Mouse (Mus musculus) heart, embryonic 16.5 days (tissue): ENCODE data around the gene Atg7. TPM values are rescaled to one million over a fixed set of nuclear protein-coding genes. Genes with fewer than 3 reads are reported as not detected.

ENCODE experiments used
- ATAC-seq: fragments of 200-750 bp; cut with Nextera tagmentation; replicated peaks from 2 replicates; pipeline ENCODE4 v1.8.0; 2017; ENCODE audit warnings: moderate number of reproducible peaks; ENCODE audit not compliant: insufficient read depth, low FRiP score; ENCODE audit errors: extremely low read depth
- H3K27ac ChIP-seq: fragments of 300-500 bp; sonication (generic); 2 replicates; pipeline ENCODE4 v1.5.1; 2014; ENCODE audit warnings: mild to moderate bottlenecking, low read length, control low read depth, moderate library complexity
- H3K27me3 ChIP-seq: fragments of 300-500 bp; sonication (generic); 2 replicates; pipeline ENCODE4 v1.6.1; 2014; ENCODE audit warnings: low read length, mixed read lengths; ENCODE audit not compliant: control insufficient read depth, insufficient read depth
- H3K36me3 ChIP-seq: fragments of 300-500 bp; sonication (generic); 2 replicates; pipeline ENCODE4 v1.6.1; 2014; ENCODE audit not compliant: control insufficient read depth, insufficient read depth
- H3K4me1 ChIP-seq: fragments of 300-500 bp; sonication (generic); 2 replicates; pipeline ENCODE4 v1.6.1; 2014; ENCODE audit warnings: low read length, mixed read lengths; ENCODE audit not compliant: control insufficient read depth, insufficient read depth
- H3K4me2 ChIP-seq: fragments of 300-500 bp; sonication (generic); 2 replicates; pipeline ENCODE4 v1.6.1; 2014; ENCODE audit warnings: low read depth, mild to moderate bottlenecking, control low read depth, low read length
- H3K4me3 ChIP-seq: fragments of 300-500 bp; sonication (generic); 2 replicates; pipeline ENCODE4 v1.5.1; 2014; ENCODE audit warnings: mild to moderate bottlenecking, control low read depth, low read length
- H3K9ac ChIP-seq: fragments of 300-500 bp; sonication (generic); 2 replicates; pipeline ENCODE4 v1.6.1; 2014; ENCODE audit warnings: low read length, control low read depth
- H3K9me3 ChIP-seq: fragments of 300-500 bp; sonication (generic); replicated peaks from 2 replicates; pipeline ENCODE4 v1.6.1; 2016; ENCODE audit warnings: low read length; ENCODE audit not compliant: control insufficient read depth
- WGBS: fragments of 180-500 bp; shearing (Covaris S2); extraction: QIAGEN DNeasy Blood & Tissue Kit; methylation state at CpG from one replicate; pipeline ENCODE4 v1.1.7; 2014; 5-methylcytosine and 5-hydroxymethylcytosine counted together
- polyA plus RNA-seq: library from polyadenylated mRNA; unstranded; fragments of >200 nt; fragmentation: Nextera tagmentation; extraction: Ambion mirVana; gene quantifications from 2 replicates; pipeline ENCODE4 v1.2.1, GENCODE M21; 2015

Atg7 gene
- polyA plus RNA-seq, 1 experiment from 2014 or later: 17.1 TPM

GRCm38 (mm10) chr6:114656826-114657600, 14.1 kb downstream of the Atg7 start:
- Histone ChIP-seq H3K9ac (no peak overlapping the region), H3K36me3 (no peaks in the 10 kb centered on the region), H3K4me2 (no peak overlapping the region), H3K9me3 (no peaks in the 10 kb centered on the region), H3K4me1 (no peaks in the 10 kb centered on the region; the same call in 1 of the 2 replicates), H3K27ac (no peak overlapping the region), H3K4me3 (no peak overlapping the region), H3K27me3 (no peaks in the 10 kb centered on the region)
- 80% methylated on average over 7 of the region's 7 CpGs for WGBS
- no peak for ATAC-seq

- H3K27me3 ChIP-seq: no peaks in the 10 kb centered on the region
- no peak overlapping the region for H3K4me2 ChIP-seq
- H3K9me3 ChIP-seq: no peaks in the 10 kb centered on the region
- no peaks in the 10 kb centered on the region; the same call in 1 of the 2 replicates for H3K4me1 ChIP-seq
- no peak overlapping the region for H3K27ac ChIP-seq
- no peak overlapping the region for H3K9ac ChIP-seq
- no peaks in the 10 kb centered on the region for H3K36me3 ChIP-seq
- 71% methylated on average over 4 of the region's 4 CpGs for WGBS
- no peak overlapping the region for H3K4me3 ChIP-seq
- ATAC-seq: no peak
Measured at GRCm38 (mm10) chr6:114657807-114658206, 14.9 kb downstream of the Atg7 start.

- H3K27me3 ChIP-seq: no peaks in the 10 kb centered on the region
- no peak overlapping the region for H3K4me2 ChIP-seq
- no peaks in the 10 kb centered on the region for H3K9me3 ChIP-seq
- no peaks in the 10 kb centered on the region; the same call in 1 of the 2 replicates for H3K4me1 ChIP-seq
- 46% methylated on average over 4 of the region's 4 CpGs for WGBS
- H3K9ac ChIP-seq: no peak overlapping the region
- ATAC-seq: peak; percentile 23; the same call in 1 of the 2 replicates
- no peak overlapping the region for H3K27ac ChIP-seq
- H3K4me3 ChIP-seq: no peak overlapping the region
- no peaks in the 10 kb centered on the region for H3K36me3 ChIP-seq
Measured at GRCm38 (mm10) chr6:114659278-114659991, 16.5 kb downstream of the Atg7 start.

GRCm38 (mm10) chr6:114659992-114660800, 17.3 kb downstream of the Atg7 start:
- 58% methylated on average over 5 of the region's 5 CpGs for WGBS
- no peaks in the 10 kb centered on the region for H3K27me3 ChIP-seq
- no peaks in the 10 kb centered on the region for H3K9me3 ChIP-seq
- ATAC-seq: no peak; the same call in 1 of the 2 replicates
- no peak overlapping the region for H3K4me3 ChIP-seq
- no peak overlapping the region for H3K9ac ChIP-seq
- no peaks in the 10 kb centered on the region; the same call in 1 of the 2 replicates for H3K4me1 ChIP-seq
- H3K4me2 ChIP-seq: no peak overlapping the region
- no peaks in the 10 kb centered on the region for H3K36me3 ChIP-seq
- H3K27ac ChIP-seq: no peak overlapping the region

- Histone ChIP-seq H3K27me3 (no peaks in the 10 kb centered on the region), H3K9me3 (no peaks in the 10 kb centered on the region), H3K4me3 (no peak overlapping the region), H3K4me1 (no peaks in the 10 kb centered on the region; the same call in 1 of the 2 replicates), H3K27ac (no peak overlapping the region), H3K36me3 (no peaks in the 10 kb centered on the region), H3K4me2 (no peak overlapping the region), H3K9ac (no peak overlapping the region)
- no peak for ATAC-seq
- 70% methylated on average over 2 of the region's 2 CpGs for WGBS
Measured at GRCm38 (mm10) chr6:114663707-114664106, 20.8 kb downstream of the Atg7 start.

GRCm38 (mm10) chr6:114664716-114665115, 21.8 kb downstream of the Atg7 start:
- H3K9ac ChIP-seq: no peak overlapping the region
- no peak overlapping the region for H3K4me2 ChIP-seq
- no peaks in the 10 kb centered on the region for H3K9me3 ChIP-seq
- WGBS: 77% methylated on average over 2 of the region's 2 CpGs
- H3K36me3 ChIP-seq: no peaks in the 10 kb centered on the region
- no peaks in the 10 kb centered on the region; the same call in 1 of the 2 replicates for H3K4me1 ChIP-seq
- H3K27me3 ChIP-seq: no peaks in the 10 kb centered on the region
- ATAC-seq: no peak
- no peak overlapping the region for H3K4me3 ChIP-seq
- H3K27ac ChIP-seq: no peak overlapping the region

- Histone ChIP-seq H3K9ac (no peak overlapping the region), H3K36me3 (no peaks in the 10 kb centered on the region), H3K4me3 (no peak overlapping the region), H3K9me3 (no peaks in the 10 kb centered on the region), H3K27me3 (no peaks in the 10 kb centered on the region), H3K4me2 (no peak overlapping the region), H3K4me1 (no peaks in the 10 kb centered on the region), H3K27ac (no peak overlapping the region)
- 83% methylated on average over 6 of the region's 6 CpGs for WGBS
- no peak for ATAC-seq
Measured at GRCm38 (mm10) chr6:114667518-114667917, 24.6 kb downstream of the Atg7 start.

GRCm38 (mm10) chr6:114674771-114675170, 31.9 kb downstream of the Atg7 start:
- Histone ChIP-seq H3K9ac (no peak overlapping the region), H3K9me3 (peaks cover 4% of the 10 kb centered on the region), H3K4me2 (no peak overlapping the region), H3K27ac (no peak overlapping the region), H3K4me3 (no peak overlapping the region), H3K27me3 (no peaks in the 10 kb centered on the region), H3K36me3 (peaks cover 10% of the 10 kb centered on the region), H3K4me1 (no peaks in the 10 kb centered on the region)
- ATAC-seq: no peak
